Mouse (Mus musculus): ENCODE data around the gene Dcun1d2.
"Not testable (repeated sequence)": the region's sequence is repeated elsewhere in the genome, so short reads cannot be mapped to it uniquely, and the experiment has no call there.

Gene Dcun1d2

DNA sequence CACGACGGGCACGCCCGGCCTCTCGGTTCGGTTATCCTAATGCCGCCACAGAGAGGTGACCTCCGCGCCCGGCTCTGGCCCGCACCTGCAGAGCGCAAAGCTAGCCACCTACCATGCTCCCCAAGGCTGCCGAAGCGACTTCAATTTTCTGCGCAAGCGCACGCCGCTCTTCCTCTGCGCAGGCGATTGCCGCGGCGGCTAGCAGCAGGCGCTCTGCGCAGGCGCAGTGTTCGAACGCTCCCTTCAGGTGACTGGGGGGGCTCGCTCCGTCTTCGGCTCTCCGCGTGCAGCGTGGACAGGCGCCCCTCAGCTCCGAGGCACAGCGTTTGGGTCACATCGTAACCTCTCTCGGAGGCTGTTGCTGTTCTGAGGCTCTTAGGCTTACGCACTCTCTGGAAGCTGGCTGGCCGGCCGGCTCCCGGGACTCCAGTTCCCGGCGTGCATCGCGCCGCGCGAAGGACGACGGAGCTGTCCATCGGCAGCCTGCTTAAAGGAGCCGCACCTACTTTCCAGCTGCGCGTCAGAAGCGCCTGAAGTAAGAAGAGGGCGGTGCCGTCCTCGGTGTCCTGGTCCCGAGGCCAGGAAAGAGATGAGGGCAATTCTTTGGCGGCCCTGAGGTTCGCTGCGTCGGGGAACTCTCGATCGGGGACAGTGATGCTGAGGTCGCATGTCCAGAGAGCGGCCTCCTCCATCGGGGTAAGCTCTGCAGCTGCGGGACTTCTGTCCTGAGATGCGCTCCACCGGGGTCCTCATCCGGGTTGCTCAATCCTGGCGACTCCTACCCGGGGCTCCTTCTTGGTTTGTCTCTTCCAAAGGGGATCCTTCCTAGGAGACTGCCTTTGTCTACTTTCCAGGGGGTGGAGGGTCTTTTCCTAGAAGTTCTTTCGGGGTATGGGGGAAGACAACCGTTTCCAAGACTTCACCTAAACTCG is at the start of gene Dcun1d2, which contains the start of gene Tmco3:
Gene Dcun1d2 (minus strand): TSS at position 440 of the 932 bp plus-strand sequence.
Gene Tmco3 (plus strand): TSS at position 499 of the 932 bp plus-strand sequence.
- DNase-seq (ENCODE audit: low spot score in 2 of 2): peak; percentile 92 to 93

DNA sequence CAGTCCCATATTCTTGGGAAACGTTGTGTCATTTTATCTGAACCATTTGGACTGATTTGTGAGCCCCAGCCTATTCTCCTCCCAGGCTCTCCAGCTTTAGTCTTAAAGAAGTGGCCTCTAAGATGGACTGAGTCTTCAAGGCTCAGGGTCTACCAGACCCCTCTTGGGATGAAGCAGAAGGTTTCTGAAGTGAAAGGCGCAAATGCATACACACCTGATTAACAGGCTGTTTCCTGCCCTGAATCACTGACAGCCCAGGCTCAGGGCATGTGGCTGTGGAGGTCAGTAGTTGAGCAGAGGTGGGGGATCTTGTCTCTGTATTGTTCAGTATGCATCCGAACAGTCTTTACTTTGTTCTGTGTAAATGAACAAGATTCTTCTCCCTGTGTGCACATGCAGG is 49.7 kb upstream of the Dcun1d2 start:
- DNase-seq (ENCODE audit: low spot score in 2 of 2): no peak

DNA sequence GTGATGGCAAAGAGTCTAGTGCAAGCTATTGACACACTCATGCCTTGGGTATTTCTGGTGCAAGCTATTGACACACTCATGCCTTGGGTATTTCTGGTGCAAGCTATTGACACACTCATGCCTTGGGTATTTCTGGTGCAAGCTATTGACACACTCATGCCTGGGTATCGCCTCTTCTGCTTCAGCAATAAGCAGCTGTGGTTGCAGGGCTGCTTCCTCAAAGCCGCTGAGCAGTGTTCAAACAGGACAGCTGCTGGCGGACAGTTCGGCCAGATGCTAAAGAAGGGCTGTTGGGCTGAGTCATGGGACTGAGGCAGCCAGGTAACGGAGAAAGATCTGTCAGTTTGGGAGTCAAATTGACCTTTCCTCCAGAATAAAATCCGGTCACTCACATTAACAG is 49.3 kb upstream of the Dcun1d2 start:
- DNase-seq (ENCODE audit: low spot score in 2 of 2): not testable (repeated sequence)

- DNase-seq (ENCODE audit: low spot score in 2 of 2): no peak
Measured at GRCm38 (mm10) chr8:13334671-13335070, 46.7 kb upstream of the Dcun1d2 start.

DNA sequence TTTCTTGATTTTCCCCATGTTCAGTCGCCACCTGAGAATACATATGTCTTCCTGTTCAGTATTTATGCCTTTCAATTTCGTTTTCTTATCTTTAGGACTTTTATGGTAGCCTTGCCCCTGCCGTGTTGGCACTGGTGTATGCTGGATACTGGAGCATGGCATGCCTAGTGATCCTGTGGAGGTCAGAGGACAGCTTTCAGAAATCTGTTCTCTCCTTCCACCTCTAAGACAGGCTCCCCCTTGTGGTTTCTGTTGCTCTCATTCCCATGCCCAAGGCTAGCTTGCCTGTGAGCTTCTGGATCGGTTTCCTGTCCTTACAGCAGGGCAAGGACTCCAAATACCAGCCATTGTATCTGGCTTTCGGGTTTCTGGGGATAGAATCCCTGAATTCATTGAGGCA is 38.7 kb upstream of the Dcun1d2 start:
- no peak for DNase-seq (ENCODE audit: low spot score in 2 of 2)

GRCm38 (mm10) chr8:13316671-13317070 is 28.7 kb upstream of the Dcun1d2 start:
- no peak for DNase-seq (ENCODE audit: low spot score in 2 of 2)

DNA sequence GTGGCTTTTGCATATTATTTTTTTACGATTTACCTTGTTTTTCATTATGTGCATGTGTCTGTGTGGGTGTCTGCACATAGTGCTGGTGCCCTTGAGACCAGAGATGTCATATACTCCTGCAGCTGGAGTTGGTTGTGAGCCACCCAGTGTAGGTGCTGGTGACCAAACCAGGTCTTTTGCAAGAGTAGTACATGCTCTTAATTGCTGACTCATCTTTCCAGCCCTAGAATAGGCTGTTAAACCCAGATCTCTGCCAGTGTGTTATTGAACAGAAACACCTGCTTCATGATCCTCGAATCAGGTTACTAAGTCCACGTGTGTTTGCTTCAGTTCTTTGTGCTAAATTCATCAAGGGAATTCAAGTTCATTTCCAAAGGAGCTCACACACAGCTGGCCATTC is 27.0 kb upstream of the Dcun1d2 start:
- DNase-seq (ENCODE audit: low spot score in 2 of 2): no peak

DNA sequence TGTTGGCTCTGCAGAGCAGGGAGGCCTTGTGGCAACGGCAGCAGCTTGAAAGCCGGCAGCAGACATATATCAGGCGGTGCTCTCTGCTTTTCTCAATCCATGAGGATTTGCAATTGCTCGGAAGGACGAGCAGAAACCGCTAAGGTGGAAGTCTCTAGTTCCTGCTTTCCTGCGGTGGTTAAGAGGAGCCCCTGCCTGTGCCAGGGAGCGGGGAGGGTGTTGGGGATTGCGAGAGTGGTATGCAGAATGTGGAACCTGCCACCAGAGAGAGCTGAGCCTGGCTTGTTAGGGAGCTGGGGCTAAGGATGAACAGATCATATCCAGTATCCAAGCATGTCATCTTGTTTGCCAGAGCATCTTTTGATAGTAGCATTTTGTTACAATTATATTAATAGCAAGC is 19.0 kb upstream of the Dcun1d2 start:
- DNase-seq (ENCODE audit: low spot score in 2 of 2): no peak

DNA sequence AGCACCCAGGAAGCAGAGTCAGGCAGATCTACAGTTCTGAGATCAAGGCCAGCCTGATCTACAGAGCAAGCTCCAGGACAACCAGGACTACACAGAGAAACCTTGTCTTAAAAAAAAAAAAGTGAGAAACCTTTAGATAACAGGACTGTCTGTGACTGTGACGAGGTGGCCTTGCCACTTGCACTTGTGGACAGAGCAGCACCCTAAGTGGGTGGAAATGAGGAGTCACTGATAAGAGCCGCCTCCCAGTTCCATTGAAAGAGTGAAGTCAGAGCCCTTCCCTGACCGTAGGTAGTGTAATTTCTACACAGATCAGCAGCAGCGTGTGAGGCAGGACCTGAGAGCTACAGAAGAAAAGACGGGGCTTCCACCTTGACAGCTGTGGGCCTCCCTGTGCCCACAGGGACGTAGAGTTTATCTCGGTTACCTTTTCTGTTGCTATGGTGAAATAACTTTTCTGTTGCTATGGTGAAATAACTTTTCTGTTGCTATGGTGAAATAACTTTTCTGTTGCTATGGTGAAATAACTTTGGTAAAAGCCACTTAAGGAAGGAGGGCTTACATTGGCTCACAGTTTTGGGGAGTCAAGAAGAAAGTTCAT is 18.5 kb upstream of the Dcun1d2 start:
- no peak for DNase-seq (ENCODE audit: low spot score in 2 of 2)

DNA sequence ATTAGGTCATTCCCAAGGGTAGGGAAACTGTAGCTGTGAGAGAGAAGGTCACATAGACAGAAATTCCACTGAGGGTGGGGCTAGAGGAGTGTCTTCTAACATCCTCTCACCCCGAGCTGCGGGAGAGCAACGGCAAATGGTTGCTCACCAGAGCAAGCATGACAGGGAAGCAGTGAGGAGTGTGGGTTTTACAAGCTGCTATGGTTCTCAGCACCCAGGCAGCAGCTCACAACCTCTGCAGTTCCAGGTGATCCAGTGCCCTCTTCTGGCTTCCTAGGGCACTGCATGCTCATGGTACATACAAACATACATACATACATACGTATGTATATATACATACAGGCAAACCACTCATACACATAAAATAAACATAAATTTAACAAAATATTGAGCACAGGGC is 18.0 kb upstream of the Dcun1d2 start:
- no peak for DNase-seq (ENCODE audit: low spot score in 2 of 2)

DNA sequence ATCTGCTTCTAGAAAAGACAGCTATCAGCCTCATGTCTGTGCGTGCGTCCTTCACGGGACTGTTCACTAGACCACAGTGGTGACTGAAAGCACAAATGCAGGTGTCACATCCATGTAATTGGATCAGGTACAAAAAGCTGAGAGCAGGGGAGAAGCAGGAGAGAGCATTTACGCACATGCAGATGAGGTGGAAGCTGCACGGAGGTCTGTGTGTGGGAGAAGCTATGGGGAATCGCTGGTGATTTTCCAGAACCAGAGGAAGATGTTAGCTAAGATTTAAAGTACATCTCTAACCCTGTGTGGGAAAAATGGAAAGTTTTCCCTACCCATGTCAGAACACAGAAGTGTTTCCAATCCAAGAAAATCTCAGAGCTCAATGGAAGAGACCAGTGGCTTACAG is 17.5 kb upstream of the Dcun1d2 start:
- DNase-seq (ENCODE audit: low spot score in 2 of 2): no peak

GRCm38 (mm10) chr8:13301036-13301435 is 13.1 kb upstream of the Dcun1d2 start:
- DNase-seq (ENCODE audit: low spot score in 2 of 2): no peak

DNA sequence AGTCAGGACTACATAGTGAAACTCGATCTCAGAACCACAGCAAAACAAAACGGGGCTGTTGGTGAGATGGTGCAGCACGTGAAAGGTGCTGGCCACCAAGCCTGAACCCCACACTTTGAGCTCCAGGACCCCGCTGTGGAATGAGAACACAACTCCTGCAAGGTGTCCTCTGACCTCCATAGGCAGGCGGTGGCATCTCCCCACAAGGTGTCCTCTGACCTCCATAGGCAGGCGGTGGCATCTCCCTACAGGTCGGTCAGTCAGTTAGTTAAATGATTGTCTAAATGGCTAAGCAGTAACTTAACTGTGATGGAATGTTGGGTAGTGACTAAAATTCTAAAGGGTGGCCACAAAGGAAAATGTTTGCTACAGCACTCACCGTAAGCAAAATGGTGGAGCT is 11.6 kb upstream of the Dcun1d2 start:
- DNase-seq (ENCODE audit: low spot score in 2 of 2): no peak

DNA sequence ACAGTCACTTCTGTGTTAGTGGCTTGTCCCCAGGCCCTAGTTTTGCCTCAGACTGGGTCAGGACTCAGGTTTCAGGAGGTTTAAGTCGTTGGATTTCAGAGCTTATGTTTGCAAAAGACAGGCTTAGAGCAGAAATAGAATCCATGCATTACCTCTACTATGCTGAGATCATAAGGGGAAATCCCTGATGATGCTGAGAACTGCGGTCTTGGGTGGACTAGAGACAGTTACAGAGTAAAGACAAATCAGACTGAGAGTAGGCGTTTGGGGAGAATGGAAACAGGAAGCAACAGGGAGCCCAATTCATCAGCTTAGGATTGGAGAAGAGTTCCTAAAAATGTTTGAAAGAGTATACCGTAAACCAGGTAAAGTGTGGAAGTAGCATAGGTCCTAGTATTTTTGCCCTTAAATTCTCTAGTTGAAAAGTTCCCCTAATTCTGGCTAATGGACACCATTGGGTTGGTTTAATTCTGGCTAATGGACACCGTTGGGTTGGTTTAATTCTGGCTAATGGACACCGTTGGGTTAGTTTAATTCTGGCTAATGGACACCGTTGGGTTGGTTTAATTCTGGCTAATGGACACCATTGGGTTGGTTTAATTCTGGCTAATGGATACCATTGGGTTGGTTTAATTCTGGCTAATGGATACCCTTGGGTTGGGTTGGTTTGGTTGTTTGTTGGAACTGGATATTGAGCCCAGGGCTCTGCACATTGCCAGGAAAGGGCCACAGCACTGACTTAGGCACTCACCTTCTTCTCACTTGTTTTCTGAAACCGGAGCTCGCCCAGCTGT is 5.9 kb upstream of the Dcun1d2 start:
- no peak for DNase-seq (ENCODE audit: low spot score in 2 of 2)

DNA sequence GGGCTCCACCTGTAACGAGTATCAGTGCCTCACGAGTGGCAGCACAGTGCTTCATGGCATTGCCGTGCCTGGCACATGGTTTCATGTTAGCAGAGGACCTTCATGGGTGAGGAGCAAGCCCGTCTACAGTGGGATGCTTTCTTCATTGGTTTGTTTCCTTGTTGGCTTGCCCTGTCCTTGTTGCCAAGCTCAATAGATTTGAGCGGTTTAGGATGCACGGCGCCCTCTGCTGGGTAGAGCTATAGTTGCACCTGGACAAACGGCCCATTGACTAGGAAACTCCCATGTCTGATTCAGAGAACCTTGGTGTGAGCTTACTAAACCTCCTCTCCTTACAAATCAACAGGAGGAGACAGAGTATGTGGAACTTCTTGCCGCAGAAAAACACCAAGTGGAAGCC is 4.4 kb upstream of the Dcun1d2 start:
- peak; percentile 65 to 73 for DNase-seq (ENCODE audit: low spot score in 2 of 2)

DNA sequence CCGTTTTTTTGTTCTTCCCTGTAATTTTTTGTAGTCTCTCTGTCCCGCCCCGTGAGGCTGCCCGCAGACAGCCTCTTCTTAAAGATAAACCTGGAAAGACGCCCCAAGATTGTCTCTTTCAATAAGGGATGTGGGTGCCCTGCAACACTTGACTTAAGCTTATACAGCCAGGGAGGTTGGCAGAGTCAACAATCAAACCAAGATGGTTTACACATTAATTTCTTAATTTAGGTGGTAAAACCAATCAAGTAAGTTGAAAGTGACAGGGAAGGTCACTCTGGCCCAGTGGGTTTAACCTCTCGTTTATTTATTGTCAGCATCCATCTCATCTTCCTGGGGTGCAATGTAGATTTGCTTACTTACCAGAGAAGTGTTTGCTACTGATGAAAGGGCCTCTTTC is 715 bp upstream of the Dcun1d2 start:
- DNase-seq (ENCODE audit: low spot score in 2 of 2): no peak

DNA sequence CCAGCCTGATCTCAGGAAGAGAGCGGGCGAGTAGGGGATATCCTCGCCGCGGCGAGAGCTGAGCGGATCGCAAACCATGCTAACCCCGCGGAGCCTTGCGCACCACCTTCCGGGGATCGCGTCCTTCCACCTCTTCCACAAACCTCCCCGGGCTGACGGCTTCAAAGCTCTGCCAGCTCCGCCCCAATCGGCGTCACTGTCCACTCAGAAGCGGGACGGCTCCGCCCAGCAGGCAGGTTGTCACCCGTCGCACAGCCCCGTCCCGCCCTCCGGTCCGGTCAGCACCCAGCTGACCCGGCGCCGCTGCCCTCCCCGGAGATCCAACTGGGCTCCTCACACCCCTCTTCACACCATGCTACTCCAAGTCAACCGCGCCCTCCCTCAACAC is 633 bp downstream of the Dcun1d2 start:
- DNase-seq (ENCODE audit: low spot score in 2 of 2): peak; percentile 83 to 91

DNA sequence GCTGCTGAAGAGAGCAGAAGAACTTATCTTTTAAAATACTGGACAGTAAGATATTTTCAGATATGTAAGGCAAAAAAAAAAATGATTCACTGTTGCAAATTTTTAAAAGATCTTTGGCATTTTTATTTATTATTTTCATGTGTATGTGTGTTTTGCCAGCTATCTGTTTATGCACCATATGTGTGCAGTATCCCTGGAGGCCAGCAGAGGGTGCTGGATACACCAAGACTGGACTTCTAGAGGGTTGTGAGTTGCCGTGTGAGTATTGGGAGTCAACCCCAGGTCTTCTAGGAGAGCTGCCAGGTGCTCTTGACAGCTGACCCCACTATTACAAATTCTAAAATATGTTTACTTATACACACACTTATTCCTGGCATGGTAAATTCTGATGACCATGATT is 4.7 kb downstream of the Dcun1d2 start:
- no peak for DNase-seq (ENCODE audit: low spot score in 2 of 2)

- no peak for DNase-seq (ENCODE audit: low spot score in 2 of 2)
Measured at GRCm38 (mm10) chr8:13276941-13277447, 10.9 kb downstream of the Dcun1d2 start.

DNA sequence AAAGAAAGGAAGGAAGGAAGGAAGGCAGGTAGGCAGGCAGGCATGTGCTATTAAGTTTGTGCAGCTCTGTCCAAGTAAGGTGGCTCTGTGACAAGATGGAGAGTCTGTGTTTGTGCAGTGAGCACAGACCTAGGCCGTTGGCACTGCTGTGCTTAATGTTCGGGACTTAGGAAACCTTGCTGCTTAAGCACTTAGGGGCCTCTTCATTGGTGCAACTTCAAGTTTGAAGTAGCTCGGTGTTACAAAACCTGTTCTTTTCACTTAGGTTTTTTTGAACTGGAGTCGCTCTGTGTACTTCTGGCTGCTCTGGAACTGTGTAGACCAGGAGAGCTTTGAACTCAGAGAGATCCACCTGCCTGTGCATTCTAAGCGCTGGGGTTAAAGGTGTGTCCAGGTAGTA is 15.1 kb downstream of the Dcun1d2 start:
- no peak for DNase-seq (ENCODE audit: low spot score in 2 of 2)

DNA sequence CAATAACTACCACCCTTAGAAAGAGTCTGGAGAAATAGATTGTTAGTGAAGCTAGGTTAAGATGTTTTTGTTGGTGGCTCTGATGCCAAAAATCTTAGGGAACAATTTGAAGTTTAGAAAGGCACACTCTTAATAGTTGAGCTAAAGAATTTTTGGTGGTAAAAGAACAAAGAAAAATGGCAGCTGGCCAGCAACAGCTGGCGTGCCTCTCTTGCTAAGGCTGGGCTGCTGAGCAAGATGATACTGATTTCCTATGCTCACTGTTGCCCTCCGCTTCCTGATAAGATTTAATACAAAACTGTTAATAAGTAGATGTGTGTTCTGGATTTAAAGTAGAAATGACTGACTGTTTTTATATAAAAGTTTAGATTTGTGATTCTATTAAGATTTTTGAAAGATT is 20.4 kb downstream of the Dcun1d2 start:
- no peak for DNase-seq (ENCODE audit: low spot score in 2 of 2)

DNA sequence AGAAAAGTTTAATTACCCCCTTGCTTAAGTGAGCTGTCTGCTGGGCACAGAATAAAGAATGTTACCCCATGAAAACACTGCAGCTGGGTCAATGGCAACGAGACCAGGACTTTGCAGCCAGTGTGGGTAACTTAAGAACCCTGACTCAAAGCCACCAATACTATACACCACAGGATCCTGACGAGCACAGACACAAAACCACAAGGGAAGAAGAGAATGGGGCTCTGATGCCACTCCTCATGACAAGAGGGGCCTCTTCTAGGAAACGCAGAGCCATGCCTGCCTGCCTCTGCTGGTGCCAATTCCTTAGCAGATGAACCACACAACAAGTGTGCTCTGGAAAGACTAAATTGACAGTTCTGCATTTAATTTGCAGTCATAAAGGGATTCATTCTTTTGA is 24.6 kb downstream of the Dcun1d2 start:
- no peak for DNase-seq (ENCODE audit: low spot score in 2 of 2)

Data from urinary bladder, postnatal 36 days (tissue).